Mouse (Mus musculus): ENCODE measurements at regions not wholly inside any gene's neighbourhood (a gene's known extent, or its start where the extent isn't known, plus 50 kb on each side); places are given as distances from the start of the nearest gene placed in this dataset.
A peak's percentile ranks its signal among the peaks of the same experiment; 100 is the strongest.

- no peak for DNase-seq (ENCODE audit: low read depth, low spot score)
Observed at GRCm38 (mm10) chr12:42369029-42369577, 882.9 kb upstream of the Lrrn3 start.

DNA sequence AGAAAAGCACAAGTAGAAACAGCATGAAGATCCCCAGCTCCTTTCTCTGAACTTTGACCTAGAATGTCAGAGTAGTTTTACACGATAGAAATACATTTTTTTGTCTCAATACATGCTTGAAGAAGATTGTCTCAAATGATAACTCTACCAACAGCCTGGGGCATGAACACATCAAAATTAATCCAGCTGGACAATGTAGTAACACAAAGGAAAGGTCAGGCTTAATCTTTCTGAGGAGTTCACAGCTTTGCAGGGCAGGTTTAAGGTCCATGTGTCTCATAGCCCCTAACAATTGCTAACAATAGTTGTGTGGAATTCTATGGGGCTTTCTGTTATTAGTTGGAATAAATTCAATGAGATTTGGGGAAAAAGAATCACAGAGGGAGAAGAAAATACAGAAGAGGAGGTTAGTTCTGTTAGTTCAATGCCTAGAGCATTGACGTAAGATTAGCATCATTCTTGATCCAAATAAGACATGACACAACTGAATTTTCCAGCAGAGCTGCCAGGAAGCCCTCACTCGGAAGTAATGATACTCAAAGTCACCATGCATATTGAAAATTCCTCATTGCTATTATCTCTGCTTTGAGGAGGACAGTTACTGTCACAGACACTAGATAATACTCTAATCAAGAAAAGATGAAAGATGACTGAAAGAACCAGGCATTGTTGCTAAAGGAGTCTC lies 852.9 kb upstream of the Lrrn3 start:
- no peak for DNase-seq (ENCODE audit: low read depth, low spot score)

DNA sequence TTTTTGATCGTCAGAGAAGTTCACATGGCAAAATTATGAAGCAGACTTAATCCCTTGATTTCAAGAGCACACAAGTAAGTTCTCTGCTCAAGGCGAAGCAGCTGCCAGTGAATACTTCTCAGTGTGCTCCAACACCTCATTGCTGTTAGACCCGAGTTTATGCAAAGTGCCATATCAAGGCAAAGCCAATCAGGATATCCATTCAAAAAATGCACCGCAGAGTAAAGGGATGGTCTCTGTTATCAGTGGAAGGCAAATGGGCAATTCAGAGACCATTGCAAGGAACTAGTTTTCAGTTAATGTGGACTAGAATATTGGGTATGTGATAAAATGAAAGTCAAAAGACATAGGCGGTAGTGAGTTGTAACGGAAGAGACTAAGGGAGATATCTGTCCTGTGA lies 820.2 kb upstream of the Lrrn3 start:
- DNase-seq (ENCODE audit: low read depth, low spot score), result no peak

- no peak for DNase-seq (ENCODE audit: low read depth, low spot score)
Observed at GRCm38 (mm10) chr12:42277241-42278032, 791.2 kb upstream of the Lrrn3 start.

DNA sequence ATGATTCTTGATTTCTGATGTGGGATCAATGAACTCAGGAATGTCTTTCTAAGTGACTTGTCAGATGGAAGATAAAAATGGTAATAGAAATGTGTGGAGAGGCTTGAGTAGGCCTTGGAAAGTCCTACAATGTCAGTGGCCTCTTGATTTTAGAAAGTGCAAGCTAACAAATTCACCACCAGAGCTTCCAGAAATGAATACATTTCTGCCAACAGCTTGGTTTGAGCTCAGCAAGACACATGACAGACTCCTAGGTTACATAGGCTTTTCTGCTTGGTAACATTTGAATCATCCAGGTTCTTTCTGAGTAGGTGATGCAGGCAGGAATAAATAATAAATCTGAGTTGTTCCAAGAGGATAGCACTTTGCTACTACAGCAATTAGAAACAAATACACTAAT lies 764.2 kb upstream of the Lrrn3 start:
- DNase-seq (ENCODE audit: low read depth, low spot score), result no peak

- no peak for DNase-seq (ENCODE audit: low read depth, low spot score)
Observed at GRCm38 (mm10) chr12:42229235-42229634, 743.0 kb upstream of the Lrrn3 start.

DNA sequence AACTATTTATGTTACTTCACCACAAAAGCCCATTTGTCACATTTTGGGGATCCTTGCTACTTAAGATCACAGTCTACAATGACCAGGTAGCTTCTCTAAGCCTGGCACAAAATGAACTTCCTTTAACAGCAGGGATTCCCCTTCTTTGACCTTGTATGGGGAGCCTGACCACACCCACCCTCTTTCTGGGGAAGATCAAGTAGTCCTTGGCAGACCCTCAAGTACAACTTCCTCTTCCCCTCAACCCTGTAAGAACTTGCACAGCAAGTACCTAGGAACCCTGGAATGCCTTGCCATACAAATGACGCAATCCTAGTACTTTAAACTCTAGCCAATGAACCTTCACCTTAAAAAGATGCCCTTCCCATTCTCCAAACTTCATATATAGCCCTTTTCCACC lies 695.4 kb upstream of the Lrrn3 start:
- no peak for DNase-seq (ENCODE audit: low read depth, low spot score)

DNA sequence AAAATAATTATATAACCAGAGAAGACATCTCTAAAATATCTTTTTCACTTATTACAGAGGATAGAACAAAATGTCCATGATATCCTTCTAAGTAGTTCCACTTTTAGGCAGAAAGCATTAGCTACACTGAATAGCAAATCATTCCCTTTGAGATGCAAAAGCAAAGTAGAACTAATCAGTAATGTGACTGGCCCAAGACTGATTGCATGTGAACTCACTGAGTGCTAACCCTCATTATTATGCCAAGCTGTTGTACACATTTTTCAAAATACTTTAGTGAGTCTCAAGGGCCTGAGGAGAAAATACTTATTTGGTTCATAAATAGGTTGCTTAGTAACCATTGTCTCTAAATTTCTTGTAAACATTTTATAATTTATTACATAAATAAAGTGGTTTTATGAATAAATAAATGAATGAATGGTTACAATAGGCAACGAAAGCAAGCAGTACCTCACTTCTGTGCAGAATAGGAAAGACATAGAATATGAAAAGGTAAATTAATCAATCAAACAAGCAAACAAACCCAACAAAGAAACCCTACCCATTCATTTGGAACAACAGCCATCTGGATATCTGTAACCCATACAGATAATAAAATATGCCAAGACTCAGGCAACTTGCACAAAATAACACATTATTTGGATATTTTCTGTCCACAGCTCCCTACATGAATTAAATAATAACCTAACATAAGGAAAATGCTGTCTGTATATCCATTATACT lies 693.9 kb upstream of the Lrrn3 start:
- DNase-seq (ENCODE audit: low read depth, low spot score), result no peak

- no peak for DNase-seq (ENCODE audit: low read depth, low spot score)
Observed at GRCm38 (mm10) chr12:42147971-42148370, 661.7 kb upstream of the Lrrn3 start.

DNA sequence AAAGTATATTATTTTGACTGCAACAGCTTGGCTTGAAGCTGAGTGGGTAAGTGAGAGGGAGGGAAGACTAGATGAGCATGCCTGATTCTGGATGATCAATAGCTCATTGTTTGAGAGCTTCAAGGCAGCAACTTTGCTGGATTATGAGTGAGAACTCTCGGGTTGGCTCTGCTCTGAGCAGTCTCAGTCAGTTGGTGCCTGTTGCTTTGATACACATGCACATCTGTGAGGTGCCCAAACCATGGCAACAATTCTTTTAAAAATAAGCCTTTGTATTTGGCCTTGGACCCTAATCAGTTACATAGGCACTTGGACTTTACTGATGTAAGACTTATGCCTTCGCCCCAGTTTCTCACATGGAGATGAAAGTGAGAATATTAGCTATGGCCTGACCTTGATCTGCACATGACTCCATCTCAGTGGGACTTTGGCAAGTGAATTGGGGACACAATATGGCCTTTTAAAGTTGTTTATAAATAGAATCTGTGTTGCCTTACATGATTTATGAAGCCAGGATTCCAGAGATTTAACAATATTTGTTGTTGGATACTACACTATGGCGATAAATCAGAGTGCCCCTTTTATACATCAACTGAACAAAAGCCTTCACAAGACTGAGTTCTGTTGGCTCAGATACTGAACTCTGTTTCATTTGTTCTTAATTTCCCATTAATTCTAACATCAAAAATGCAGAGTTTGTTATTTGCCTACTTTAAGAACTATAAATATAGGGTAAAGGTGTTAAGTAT lies 652.6 kb upstream of the Lrrn3 start:
- DNase-seq (ENCODE audit: low read depth, low spot score), result no peak

DNA sequence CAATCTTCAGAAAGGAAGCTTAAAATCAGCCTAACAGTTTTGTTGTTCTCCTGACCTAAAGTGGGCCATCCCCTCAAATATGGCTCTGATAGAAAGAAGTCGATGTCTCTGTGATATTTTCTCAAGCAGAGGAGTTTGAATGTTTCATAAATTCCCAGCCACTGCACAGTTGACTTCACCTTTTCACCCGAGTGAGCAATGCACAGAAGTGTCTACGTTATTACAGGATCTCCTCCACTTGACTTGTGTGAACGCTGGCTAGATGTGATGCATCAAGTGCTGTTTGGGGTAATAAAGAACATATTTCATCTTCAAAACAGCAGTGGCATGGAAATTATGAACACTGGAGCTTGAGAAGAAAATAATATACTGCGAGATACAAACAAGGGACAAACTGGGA lies 651.9 kb upstream of the Lrrn3 start:
- no peak for DNase-seq (ENCODE audit: low read depth, low spot score)

GRCm38 (mm10) chr12:42137764-42138163 lies 651.5 kb upstream of the Lrrn3 start:
- no peak for DNase-seq (ENCODE audit: low read depth, low spot score)

DNA sequence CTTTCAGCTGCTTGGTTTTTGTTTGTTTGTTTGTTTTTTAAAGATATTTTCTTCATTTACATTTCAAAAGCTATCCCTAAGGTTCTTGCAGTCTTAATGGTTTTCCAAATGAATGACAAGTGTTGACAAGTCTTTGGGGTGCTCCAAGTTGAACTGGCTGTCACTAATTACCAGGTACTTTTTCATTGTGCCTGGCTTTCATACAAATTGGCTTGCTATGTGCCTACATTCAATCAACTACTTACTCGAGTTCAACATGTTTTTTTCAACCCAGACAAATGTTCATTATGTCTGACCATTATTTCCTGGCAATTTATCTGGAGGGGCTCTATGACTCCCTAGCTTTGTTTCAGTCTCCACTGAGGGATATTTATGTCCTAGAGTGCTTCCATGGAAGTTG lies 614.0 kb upstream of the Lrrn3 start:
- no peak for DNase-seq (ENCODE audit: low read depth, low spot score)

DNA sequence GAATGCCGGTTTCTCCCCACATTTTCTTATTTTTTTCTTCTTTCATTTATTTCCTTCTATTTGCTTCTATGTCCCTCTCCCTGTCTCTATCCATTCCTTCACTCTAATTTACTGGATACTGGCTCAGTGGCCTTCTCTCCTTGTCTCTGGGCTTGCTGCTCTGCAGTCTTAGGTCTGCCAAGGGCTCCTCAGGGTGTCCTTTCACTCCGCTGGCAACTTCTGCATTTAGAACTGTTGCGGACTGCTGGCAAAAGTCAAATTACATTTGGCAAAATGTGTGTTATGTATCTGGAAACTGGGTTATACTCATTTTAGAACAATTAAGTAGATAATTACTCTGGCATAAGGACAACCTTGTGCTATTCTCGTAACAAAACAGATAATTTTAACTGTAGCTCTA lies 584.2 kb upstream of the Lrrn3 start:
- no peak for DNase-seq (ENCODE audit: low read depth, low spot score)

- no peak for DNase-seq (ENCODE audit: low read depth, low spot score)
Observed at GRCm38 (mm10) chr12:42063745-42064144, 577.5 kb upstream of the Lrrn3 start.

GRCm38 (mm10) chr12:42049056-42049455 lies 562.8 kb upstream of the Lrrn3 start:
- DNase-seq (ENCODE audit: low read depth, low spot score), result no peak

DNA sequence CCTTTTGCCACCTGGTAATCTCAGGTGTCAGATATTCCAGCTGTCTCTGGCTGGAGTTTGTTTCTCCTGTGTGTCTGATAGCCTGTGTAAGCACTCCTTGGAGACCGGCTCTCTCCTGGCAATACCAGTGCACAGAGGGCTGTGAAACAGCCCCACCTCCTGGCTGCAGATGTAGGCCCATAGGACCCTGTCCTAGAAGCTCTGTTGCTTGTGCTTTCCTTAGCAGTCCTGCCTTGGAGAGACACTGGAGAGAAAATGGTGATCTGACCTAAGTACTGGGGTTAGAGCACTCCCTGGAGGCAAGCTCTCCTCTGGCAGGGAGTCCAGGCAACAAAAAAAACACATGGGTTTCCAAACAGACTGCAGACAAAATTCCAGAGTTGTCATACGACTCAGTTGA lies 541.6 kb upstream of the Lrrn3 start:
- DNase-seq (ENCODE audit: low read depth, low spot score), result peak; percentile 29

DNA sequence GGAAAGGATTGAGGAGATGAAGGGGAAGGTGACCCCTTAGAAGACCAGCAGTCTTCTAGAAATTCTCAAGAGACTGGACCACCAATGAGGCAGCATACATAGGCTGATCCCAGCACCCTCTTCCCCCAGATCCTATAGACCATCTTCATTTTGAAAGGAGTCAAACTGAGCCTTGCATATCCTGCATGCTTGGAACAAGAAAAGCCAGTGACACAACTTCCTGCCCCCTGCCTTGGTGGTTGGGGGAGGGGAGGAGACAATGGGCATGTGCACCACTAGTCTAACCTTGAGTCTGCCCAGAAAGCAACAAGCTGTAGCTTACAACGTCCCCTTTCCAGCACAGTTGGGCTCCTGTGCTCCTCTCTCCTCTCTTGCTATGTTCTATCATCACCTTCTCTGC lies 531.3 kb upstream of the Lrrn3 start:
- peak; percentile 35 for DNase-seq (ENCODE audit: low read depth, low spot score)

DNA sequence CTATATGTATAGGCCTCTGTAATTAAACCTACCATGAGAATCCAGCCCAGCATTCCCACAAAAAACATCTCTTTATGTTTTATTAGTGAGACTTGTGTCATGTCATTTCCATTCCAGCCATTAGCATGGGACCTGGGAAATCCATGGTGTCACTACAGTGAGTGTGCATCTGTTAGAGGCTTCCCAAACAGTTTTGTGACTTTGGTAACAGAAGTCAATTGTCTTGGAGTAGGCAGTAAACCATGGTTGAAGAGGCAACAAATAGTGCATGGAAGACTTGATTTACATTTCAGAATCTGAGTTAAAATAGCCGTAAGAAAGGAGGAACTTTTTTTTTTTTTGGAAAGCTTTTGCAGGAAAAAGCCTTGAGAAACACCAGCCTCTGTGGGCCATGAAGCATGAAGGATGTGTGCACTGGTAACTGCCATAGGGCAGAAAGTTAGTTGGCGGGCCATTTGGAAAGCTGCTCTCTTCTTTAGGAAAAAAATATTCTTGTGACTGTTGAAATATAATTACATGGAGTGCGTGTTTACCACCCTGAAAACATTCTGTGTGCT lies 522.7 kb upstream of the Lrrn3 start:
- DNase-seq (ENCODE audit: low read depth, low spot score), result no peak

GRCm38 (mm10) chr12:42006912-42007311 lies 520.7 kb upstream of the Lrrn3 start:
- DNase-seq (ENCODE audit: low read depth, low spot score), result peak; percentile 52
